Mouse (Mus musculus) Patski (cell line): ENCODE results near the gene Olfr366. TPM values are rescaled to one million over a fixed set of nuclear protein-coding genes. Genes with fewer than 3 reads are reported as not detected.
"Not testable (repeated sequence)": the region's sequence is repeated elsewhere in the genome, so short reads cannot be mapped to it uniquely, and the experiment has no call there.

Experiments used
- ATAC-seq: fragments of 100-300 bp; one replicate; pipeline ENCODE4 v1.8.0; 2021
- CTCF ChIA-PET: fragments of 350-600 bp; sonication (Branson Sonifier 250); formaldehyde crosslinking; loops from one replicate; lab custom pipeline; 2022; ENCODE audit warnings: inconsistent platforms; lab: Charles Lee
- POLR2A ChIA-PET: fragments of 350-600 bp; sonication (Branson Sonifier 250); formaldehyde crosslinking; loops from one replicate; lab custom pipeline; 2022; ENCODE audit warnings: antibody characterized with exemption, inconsistent platforms; lab: Charles Lee
- DNase-seq: peaks from one replicate; pipeline ENCODE4 v3.0.0-alpha.2; 2011; ENCODE audit warnings: low read depth, low spot score
- H3K27me3 ChIP-seq: fragments of 371-371 bp; one replicate; pipeline ENCODE4 v1.5.1; 2021
- CTCF ChIP-seq: fragments of 100-300 bp; IDR thresholded peaks from one replicate; pipeline ENCODE4 v1.5.1; 2021
- in situ Hi-C: fragments of 300-500 bp; cut with MboI; formaldehyde crosslinking; loops from 3 replicates; pipeline ENCODE4 v1.11.1; 2018; ENCODE audit warnings: low pct_unique_long_range_greater_than_20kb, mixed read lengths
- polyA plus RNA-seq: library from polyadenylated mRNA; unstranded; gene quantifications from one replicate; pipeline ENCODE4 v1.2.3, GENCODE M21; 2021

Olfr366 gene
- not detected for polyA plus RNA-seq

- TF ChIP-seq CTCF: no peak
- DNase-seq (no peak), ATAC-seq (no peak)
- ChIA-PET CTCF (no interaction called here), POLR2A (no interaction called here)
- no peaks in the 10 kb centered on the region for H3K27me3 ChIP-seq
- in situ Hi-C loops: no loop called here
These were observed at the start of gene Olfr366 for GRCm38 (mm10) chr2:37211274-37211673. Gene Olfr366, plus strand, starts transcription at chr2:37211574.

GRCm38 (mm10) chr2:37187898-37188297, 23.5 kb upstream of the Olfr366 start, which contains the start of gene Olfr365:
Gene Olfr365, plus strand, starts transcription at chr2:37188198.
- ATAC-seq (no peak), DNase-seq (no peak)
- TF ChIP-seq CTCF: no peak
- in situ Hi-C loops: no loop called here
- CTCF ChIA-PET: no interaction called here
- POLR2A ChIA-PET: no interaction called here
- peaks cover 4% of the 10 kb centered on the region for H3K27me3 ChIP-seq

- H3K27me3 ChIP-seq, CTCF ChIA-PET, POLR2A ChIA-PET, in situ Hi-C loops, DNase-seq, ATAC-seq: not testable (repeated sequence)
These were observed 50.4 kb downstream of the Olfr366 start for GRCm38 (mm10) chr2:37261781-37262180.

Other genes with a start within 250 kb of the Olfr366 start
- not detected for gene Olfr357, start 217.7 kb upstream of the Olfr366 start, polyA plus RNA-seq
- not detected for gene Olfr358, start 202.2 kb upstream of the Olfr366 start, polyA plus RNA-seq
- not detected for gene Olfr360, start 145.8 kb upstream of the Olfr366 start, polyA plus RNA-seq
- gene Olfr361, start 122.3 kb upstream of the Olfr366 start, polyA plus RNA-seq: not detected
- not detected for gene Olfr362, start 93.7 kb upstream of the Olfr366 start, polyA plus RNA-seq
- not detected for gene Olfr364-ps1, start 72.3 kb upstream of the Olfr366 start, polyA plus RNA-seq
- not detected for gene Olfr365, start 23.4 kb upstream of the Olfr366 start, polyA plus RNA-seq
- gene Olfr368, start 114.9 kb downstream of the Olfr366 start, polyA plus RNA-seq: not detected
- gene Pdcl, start 147.8 kb downstream of the Olfr366 start, polyA plus RNA-seq: 40.6 TPM
- gene Rc3h2, start 211.3 kb downstream of the Olfr366 start, polyA plus RNA-seq: 24.0 TPM
- 9.0 TPM for gene Zbtb26, start 231.6 kb downstream of the Olfr366 start, polyA plus RNA-seq
- gene Zbtb6, start 231.6 kb downstream of the Olfr366 start, polyA plus RNA-seq: 11.5 TPM
- 55.9 TPM for gene Rabgap1, start 231.7 kb downstream of the Olfr366 start, polyA plus RNA-seq